Mouse (Mus musculus) kidney, embryonic 15.5 days (tissue): ENCODE measurements at regions not wholly inside any gene's neighbourhood (a gene's known extent, or its start where the extent isn't known, plus 50 kb on each side); places are given as distances from the start of the nearest gene placed in this dataset.

ENCODE experiments used
- ATAC-seq: fragments of 200-750 bp; cut with Nextera tagmentation; replicated peaks from 2 replicates; pipeline ENCODE4 v1.8.0; 2017; ENCODE audit warnings: moderate TSS enrichment; ENCODE audit not compliant: low FRiP score
- H3K27ac ChIP-seq: fragments of 300-500 bp; sonication (generic); 2 replicates; pipeline ENCODE4 v1.5.1; 2015; ENCODE audit warnings: mild to moderate bottlenecking, inconsistent platforms
- H3K27me3 ChIP-seq: fragments of 300-500 bp; sonication (generic); 2 replicates; pipeline ENCODE4 v1.6.1; 2015; ENCODE audit warnings: inconsistent platforms
- H3K36me3 ChIP-seq: fragments of 300-500 bp; sonication (generic); 2 replicates; pipeline ENCODE4 v1.6.1; 2015; ENCODE audit warnings: inconsistent platforms
- H3K4me1 ChIP-seq: fragments of 300-500 bp; sonication (generic); 2 replicates; pipeline ENCODE4 v1.6.1; 2015; ENCODE audit warnings: inconsistent platforms
- H3K4me2 ChIP-seq: fragments of 300-500 bp; sonication (generic); 2 replicates; pipeline ENCODE4 v1.6.1; 2015; ENCODE audit warnings: moderate library complexity, mild to moderate bottlenecking, inconsistent platforms
- H3K4me3 ChIP-seq: fragments of 300-500 bp; sonication (generic); replicated peaks from 2 replicates; pipeline ENCODE4 v1.5.1; 2015; ENCODE audit warnings: mild to moderate bottlenecking, inconsistent platforms
- H3K9ac ChIP-seq: fragments of 300-500 bp; sonication (generic); 2 replicates; pipeline ENCODE4 v1.6.1; 2015; ENCODE audit warnings: mild to moderate bottlenecking, inconsistent platforms
- H3K9me3 ChIP-seq: fragments of 300-500 bp; sonication (generic); replicated peaks from 2 replicates; pipeline ENCODE4 v1.6.1; 2016; ENCODE audit warnings: inconsistent platforms
- WGBS: fragments of 180-500 bp; shearing (Covaris S2); methylation state at CpG from one replicate; pipeline ENCODE4 v1.1.7; 2015; ENCODE audit warnings: mixed read lengths; 5-methylcytosine and 5-hydroxymethylcytosine counted together
- microRNA counts: library from miRNA; unstranded; fragments of <30 nt; microRNA quantifications from one replicate; lab custom pipeline; 2016
- microRNA-seq: library from miRNA; unstranded; fragments of <30 nt; microRNA quantifications from one replicate; pipeline ENCODE4, GENCODE M21; 2016

GRCm38 (mm10) chr6:51381465-51381864 lies 51.0 kb upstream of the Nfe2l3 start:
- H3K27ac ChIP-seq: no peak overlapping the region
- no peaks in the 10 kb centered on the region for H3K27me3 ChIP-seq
- 47% methylated on average over 9 of the region's 9 CpGs for WGBS
- H3K9ac ChIP-seq: no peak overlapping the region
- no peak for ATAC-seq
- no peaks in the 10 kb centered on the region for H3K36me3 ChIP-seq
- no peaks in the 10 kb centered on the region for H3K9me3 ChIP-seq
- H3K4me3 ChIP-seq: no peak overlapping the region
- H3K4me1 ChIP-seq: peaks cover 18% of the 10 kb centered on the region; the same call in 1 of the 2 replicates
- 0 out of 2 replicates have a peak overlapping the region, but pooled peaks have one; percentile 8 for H3K4me2 ChIP-seq

MicroRNAs in the stretch of these regions (microRNA counts, 519-probe panel; counts per million panel counts)
- 3,926 counts per million, percentile 95 among the panel's probes with 10 or more counts for microRNA mmu-miR-148a (lab: Ali Mortazavi, UCI)

Small RNA genes in the stretch of these regions (microRNA-seq; reads per million reads assigned to microRNA genes)
- 504 reads per million, percentile 74 among the genes with 10 or more reads in this experiment for gene Mir148a
